Mouse (Mus musculus) heart, embryonic 10.5 days (tissue): ENCODE results near the gene Nif3l1. TPM values are rescaled to one million over a fixed set of nuclear protein-coding genes. Genes with fewer than 3 reads are reported as not detected.

Source experiments
- DNase-seq: peaks from one replicate; pipeline ENCODE4 v3.0.0-alpha.2; 2017; ENCODE audit warnings: low spot score
- H3K27ac ChIP-seq: fragments of 300-500 bp; sonication (generic); 2 replicates; pipeline ENCODE4 v1.5.1; 2016; ENCODE audit warnings: mild to moderate bottlenecking
- H3K27me3 ChIP-seq: fragments of 300-500 bp; sonication (generic); 2 replicates; pipeline ENCODE4 v1.6.1; 2016; ENCODE audit warnings: mild to moderate bottlenecking; ENCODE audit not compliant: poor library complexity, insufficient read depth, severe bottlenecking
- H3K36me3 ChIP-seq: fragments of 300-500 bp; sonication (generic); 2 replicates; pipeline ENCODE4 v1.6.1; 2016; ENCODE audit warnings: mild to moderate bottlenecking, moderate library complexity
- H3K4me1 ChIP-seq: fragments of 300-500 bp; sonication (generic); 2 replicates; pipeline ENCODE4 v1.6.1; 2016; ENCODE audit warnings: mild to moderate bottlenecking
- H3K4me3 ChIP-seq: fragments of 300-500 bp; sonication (generic); 2 replicates; pipeline ENCODE4 v1.5.1; 2016; ENCODE audit warnings: mild to moderate bottlenecking, moderate library complexity
- H3K9me3 ChIP-seq: fragments of 300-500 bp; sonication (generic); 2 replicates; pipeline ENCODE4 v1.6.1; 2016; ENCODE audit warnings: mild to moderate bottlenecking, moderate library complexity
- WGBS: fragments of 180-500 bp; shearing (Covaris S2); methylation state at CpG from one replicate; pipeline ENCODE4 v1.1.7; 2016; 5-methylcytosine and 5-hydroxymethylcytosine counted together
- polyA plus RNA-seq: library from polyadenylated mRNA; unstranded; fragments of >200 nt; fragmentation: Nextera tagmentation; extraction: Ambion mirVana; gene quantifications from 2 replicates; pipeline ENCODE4 v1.2.1, GENCODE M21; 2016

Gene Nif3l1
- polyA plus RNA-seq, 1 experiment from 2014 or later = 48.5 TPM

GRCm38 (mm10) chr1:58420032-58420431 lies 24.9 kb upstream of the Nif3l1 start:
- H3K4me1 ChIP-seq = peaks cover 3% of the 10 kb centered on the region; the same call in 1 of the 2 replicates
- no peak overlapping the region for H3K27ac ChIP-seq
- WGBS = 86% methylated on average over 10 of the region's 10 CpGs
- H3K9me3 ChIP-seq = no peaks in the 10 kb centered on the region
- H3K27me3 ChIP-seq = no peaks in the 10 kb centered on the region
- DNase-seq = no peak
- peaks cover 65% of the 10 kb centered on the region for H3K36me3 ChIP-seq
- no peak overlapping the region for H3K4me3 ChIP-seq

- no peaks in the 10 kb centered on the region for H3K27me3 ChIP-seq
- WGBS = 70% methylated on average over 7 of the region's 7 CpGs
Measured at GRCm38 (mm10) chr1:58420961-58421360, 24.0 kb upstream of the Nif3l1 start.

GRCm38 (mm10) chr1:58422879-58423278 lies 22.1 kb upstream of the Nif3l1 start:
- no peaks in the 10 kb centered on the region for H3K9me3 ChIP-seq
- peak overlapping the region; percentile 100 for H3K4me3 ChIP-seq
- H3K4me1 ChIP-seq = peaks cover 3% of the 10 kb centered on the region; the same call in 1 of the 2 replicates
- peaks cover 40% of the 10 kb centered on the region for H3K36me3 ChIP-seq
- DNase-seq = no peak
- 11% methylated on average over 13 of the region's 13 CpGs for whole genome bisulfite sequencing
- peak overlapping the region; percentile 100 for H3K27ac ChIP-seq
- H3K27me3 ChIP-seq = no peaks in the 10 kb centered on the region

More at GRCm38 (mm10) chr1:58420961-58421360, 24.0 kb upstream of the Nif3l1 start:
- peaks cover 3% of the 10 kb centered on the region; the same call in 1 of the 2 replicates for H3K4me1 ChIP-seq
- peak overlapping the region; percentile 15; the same call in 1 of the 2 replicates for H3K4me3 ChIP-seq
- H3K27ac ChIP-seq = no peak overlapping the region
- no peak for DNase-seq
- peaks cover 58% of the 10 kb centered on the region for H3K36me3 ChIP-seq
- H3K9me3 ChIP-seq = no peaks in the 10 kb centered on the region

GRCm38 (mm10) chr1:58423371-58424248 lies 21.3 kb upstream of the Nif3l1 start, which contains the start of gene Clk1:
Gene Clk1, minus strand, starts transcription at chr1:58424066.
- under 1% methylated on average over 79 of the region's 79 CpGs for WGBS
- Histone ChIP-seq H3K9me3 (no peaks in the 10 kb centered on the region), H3K27me3 (no peaks in the 10 kb centered on the region), H3K4me3 (peak within 1 kb of the TSS; percentile 100), H3K4me1 (peaks cover 3% of the 10 kb centered on the region; the same call in 1 of the 2 replicates), H3K27ac (peak within 1 kb of the TSS; percentile 100), H3K36me3 (peaks cover 33% of the 10 kb centered on the region)
- peak; percentile 96 for DNase-seq

- Histone ChIP-seq H3K9me3 (no peaks in the 10 kb centered on the region), H3K4me1 (peaks cover 3% of the 10 kb centered on the region; the same call in 1 of the 2 replicates), H3K4me3 (no peak overlapping the region), H3K27ac (no peak overlapping the region), H3K27me3 (no peaks in the 10 kb centered on the region), H3K36me3 (peaks cover 24% of the 10 kb centered on the region)
- DNase-seq = no peak
- WGBS = 86% methylated on average over 3 of the region's 3 CpGs
Measured at GRCm38 (mm10) chr1:58424551-58424950, 20.4 kb upstream of the Nif3l1 start.

GRCm38 (mm10) chr1:58444691-58445090 lies 260 bp upstream of the Nif3l1 start:
- Histone ChIP-seq H3K9me3 (no peaks in the 10 kb centered on the region), H3K4me3 (peak overlapping the region; percentile 75), H3K36me3 (peaks cover 47% of the 10 kb centered on the region), H3K27me3 (no peaks in the 10 kb centered on the region), H3K4me1 (peaks cover 18% of the 10 kb centered on the region), H3K27ac (peak overlapping the region; percentile 92)
- 10% methylated on average over 10 of the region's 10 CpGs for WGBS
- DNase-seq = no peak

DNA sequence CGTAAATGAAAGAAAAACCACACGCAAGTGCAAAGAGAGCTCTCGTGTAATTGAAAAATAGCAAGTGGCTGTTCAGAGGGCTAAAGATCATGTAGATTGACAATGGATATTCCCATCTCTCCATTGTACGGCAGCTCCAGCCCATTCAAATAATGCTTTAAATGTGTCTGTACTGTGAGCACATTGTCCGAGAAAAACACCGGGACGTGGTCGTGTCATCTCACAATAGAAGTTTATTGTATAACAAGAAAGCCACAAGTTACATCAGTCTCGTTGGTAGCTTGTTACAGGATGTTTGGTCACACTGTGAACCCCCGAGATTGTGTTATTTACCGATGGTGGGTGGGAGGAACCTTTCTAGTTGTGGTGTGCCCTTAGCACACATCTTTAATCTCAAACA lies 910 bp downstream of the Nif3l1 start:
- H3K9me3 ChIP-seq = no peaks in the 10 kb centered on the region
- H3K4me3 ChIP-seq = peak overlapping the region; percentile 75
- DNase-seq = no peak
- peaks cover 43% of the 10 kb centered on the region for H3K36me3 ChIP-seq
- peak overlapping the region; percentile 92 for H3K27ac ChIP-seq
- 16% methylated on average over 11 of the region's 11 CpGs for WGBS
- peaks cover 18% of the 10 kb centered on the region for H3K4me1 ChIP-seq
- H3K27me3 ChIP-seq = no peaks in the 10 kb centered on the region

DNA sequence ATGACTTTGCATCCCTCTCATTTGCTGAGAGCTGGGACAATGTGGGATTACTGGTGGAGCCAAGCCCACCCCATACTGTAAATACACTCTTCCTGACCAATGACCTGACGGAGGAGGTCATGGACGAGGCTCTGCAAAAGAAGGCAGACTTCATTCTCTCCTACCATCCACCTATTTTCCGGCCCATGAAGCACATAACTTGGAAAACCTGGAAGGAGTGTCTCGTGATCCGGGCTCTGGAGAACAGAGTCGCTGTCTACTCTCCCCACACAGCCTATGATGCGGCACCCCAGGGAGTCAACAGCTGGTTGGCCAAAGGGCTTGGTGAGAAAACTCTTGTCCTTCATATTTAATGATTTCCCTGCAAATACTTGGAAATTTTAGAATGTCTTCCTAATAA lies 2.8 kb downstream of the Nif3l1 start:
- no peaks in the 10 kb centered on the region for H3K9me3 ChIP-seq
- no peak overlapping the region for H3K27ac ChIP-seq
- WGBS = 92% methylated on average over 7 of the region's 7 CpGs
- no peaks in the 10 kb centered on the region for H3K27me3 ChIP-seq
- peaks cover 18% of the 10 kb centered on the region for H3K4me1 ChIP-seq
- peaks cover 45% of the 10 kb centered on the region for H3K36me3 ChIP-seq
- no peak overlapping the region for H3K4me3 ChIP-seq
- DNase-seq = no peak

DNA sequence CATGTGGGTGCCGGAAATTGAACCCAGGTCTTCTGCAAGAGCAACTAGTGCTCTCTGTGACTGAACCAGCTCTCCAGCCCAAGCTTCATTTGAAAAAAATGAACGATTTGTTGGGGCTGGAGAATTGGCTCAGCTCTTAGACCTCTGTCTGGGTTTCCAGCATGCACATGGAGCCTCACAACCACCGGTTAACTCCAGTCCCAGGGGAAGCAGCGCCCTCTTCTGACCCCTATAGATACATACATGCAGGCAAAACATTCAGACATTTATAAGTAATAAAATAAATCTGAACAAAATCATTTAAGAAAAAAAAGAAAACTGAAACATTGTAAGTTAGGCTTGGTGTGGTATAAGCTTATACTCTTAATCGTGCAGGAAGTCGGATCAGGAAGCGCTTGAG lies 3.4 kb downstream of the Nif3l1 start:
- 90% methylated on average over 7 of the region's 7 CpGs for WGBS
- Histone ChIP-seq H3K9me3 (no peaks in the 10 kb centered on the region), H3K36me3 (peaks cover 51% of the 10 kb centered on the region), H3K4me3 (no peak overlapping the region), H3K27ac (no peak overlapping the region), H3K4me1 (peaks cover 18% of the 10 kb centered on the region), H3K27me3 (no peaks in the 10 kb centered on the region)
- no peak for DNase-seq

GRCm38 (mm10) chr1:58454316-58454715 lies 9.4 kb downstream of the Nif3l1 start:
- WGBS = 86% methylated on average over 6 of the region's 6 CpGs
- DNase-seq = no peak
- Histone ChIP-seq H3K4me1 (no peaks in the 10 kb centered on the region), H3K36me3 (peaks cover 90% of the 10 kb centered on the region), H3K4me3 (no peak overlapping the region), H3K9me3 (no peaks in the 10 kb centered on the region), H3K27me3 (no peaks in the 10 kb centered on the region), H3K27ac (no peak overlapping the region)

DNA sequence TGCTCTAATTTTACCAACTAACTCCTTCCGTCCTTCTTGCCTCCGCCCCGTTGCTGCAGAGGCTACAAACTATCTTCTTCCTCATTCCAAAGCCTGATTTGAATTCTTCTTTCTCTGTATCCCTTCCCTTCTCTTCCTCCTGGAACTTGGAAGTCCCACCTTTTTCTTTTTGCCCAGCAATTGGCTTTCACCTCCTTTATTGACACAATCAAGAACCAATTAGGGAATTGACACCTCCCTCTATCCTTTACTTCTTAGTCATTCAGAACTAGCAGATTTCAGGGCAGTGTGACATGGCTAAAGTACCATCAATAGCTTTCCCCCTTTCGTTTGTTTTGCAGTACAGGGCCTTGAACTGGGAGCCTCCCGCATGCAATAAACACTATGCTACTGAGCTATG lies 13.2 kb downstream of the Nif3l1 start:
- Histone ChIP-seq H3K9me3 (no peaks in the 10 kb centered on the region), H3K27me3 (no peaks in the 10 kb centered on the region), H3K36me3 (peaks cover 98% of the 10 kb centered on the region), H3K27ac (no peak overlapping the region), H3K4me1 (no peaks in the 10 kb centered on the region), H3K4me3 (no peak overlapping the region)
- WGBS = 85% methylated on average over 5 of the region's 5 CpGs
- DNase-seq = no peak

DNA sequence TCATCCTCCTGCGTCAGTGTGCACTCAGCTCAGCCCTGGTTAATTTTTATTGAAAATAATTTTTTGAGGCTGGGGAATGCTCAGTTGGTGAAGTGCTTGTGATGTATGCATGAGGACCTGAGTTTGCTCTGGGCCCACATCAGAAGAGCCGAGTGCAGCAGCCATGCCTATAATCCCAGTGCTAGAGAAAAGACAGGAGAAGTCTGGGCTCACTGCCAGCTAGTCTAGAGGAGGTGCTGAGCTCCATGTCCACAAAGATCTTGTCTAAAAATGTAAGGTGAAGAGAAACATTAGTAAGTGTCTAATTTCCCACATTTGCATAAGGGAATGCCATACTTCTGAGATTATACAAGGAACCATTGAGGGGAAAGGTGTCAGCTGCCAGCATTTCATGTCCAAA lies 13.9 kb downstream of the Nif3l1 start:
- H3K9me3 ChIP-seq = no peaks in the 10 kb centered on the region
- no peak overlapping the region for H3K27ac ChIP-seq
- H3K4me1 ChIP-seq = no peaks in the 10 kb centered on the region
- no peak overlapping the region for H3K4me3 ChIP-seq
- H3K36me3 ChIP-seq = peaks cover 98% of the 10 kb centered on the region
- WGBS = 84% methylated on average over 2 of the region's 2 CpGs
- no peaks in the 10 kb centered on the region for H3K27me3 ChIP-seq
- DNase-seq = no peak

DNA sequence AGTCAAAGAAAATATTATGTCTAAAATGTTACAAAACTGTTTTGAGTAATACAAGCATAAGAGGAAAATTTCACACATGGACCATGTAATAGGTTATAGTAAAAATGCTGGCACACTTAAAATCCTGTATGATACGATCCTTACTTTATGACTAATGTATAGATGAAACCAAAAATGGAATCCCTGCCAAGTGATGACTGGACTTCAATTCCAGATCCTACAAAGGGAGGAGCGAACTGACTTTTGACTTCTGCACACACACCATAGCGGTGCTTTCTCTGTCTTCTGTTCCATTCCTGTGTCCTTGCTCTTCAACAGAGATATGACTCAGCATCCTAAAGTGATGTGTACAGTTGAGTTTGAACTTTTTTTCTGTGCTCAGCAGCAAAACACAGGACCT lies 15.6 kb downstream of the Nif3l1 start:
- H3K27ac ChIP-seq = no peak overlapping the region
- H3K9me3 ChIP-seq = no peaks in the 10 kb centered on the region
- no peak overlapping the region for H3K4me3 ChIP-seq
- WGBS = 95% methylated on average over 3 of the region's 3 CpGs
- no peaks in the 10 kb centered on the region for H3K4me1 ChIP-seq
- H3K36me3 ChIP-seq = peaks cover 98% of the 10 kb centered on the region
- no peak for DNase-seq
- no peaks in the 10 kb centered on the region for H3K27me3 ChIP-seq
